Mouse (Mus musculus) T-cell, adult 2 months (primary cell): ENCODE results near the gene Iars2.

Source experiments
- DNase-seq: peaks from one replicate; pipeline ENCODE4 v3.0.0; 2022; ENCODE audit warnings: low spot score

The Iars2 gene

GRCm38 (mm10) chr1:185279288-185279687 lies 49.9 kb downstream of the Iars2 start:
- no peak for DNase-seq

GRCm38 (mm10) chr1:185277022-185277421 lies 52.2 kb downstream of the Iars2 start:
- DNase-seq, result no peak

- DNase-seq, result no peak
These were observed 53.2 kb downstream of the Iars2 start for GRCm38 (mm10) chr1:185275976-185276375.

- DNase-seq, result no peak
These were observed 54.2 kb downstream of the Iars2 start for GRCm38 (mm10) chr1:185274819-185275545.

- DNase-seq, result no peak
These were observed 57.8 kb downstream of the Iars2 start for GRCm38 (mm10) chr1:185271373-185271772.

GRCm38 (mm10) chr1:185270403-185271097 lies 58.6 kb downstream of the Iars2 start:
- no peak for DNase-seq

- DNase-seq, result no peak
These were observed 60.5 kb downstream of the Iars2 start for GRCm38 (mm10) chr1:185268675-185269074.

GRCm38 (mm10) chr1:185262565-185262964 lies 66.6 kb downstream of the Iars2 start:
- no peak for DNase-seq

GRCm38 (mm10) chr1:185256753-185257152 lies 72.4 kb downstream of the Iars2 start:
- DNase-seq, result no peak

- no peak for DNase-seq
These were observed 73.9 kb downstream of the Iars2 start for GRCm38 (mm10) chr1:185255336-185255735.

- DNase-seq, result no peak
These were observed 75.9 kb downstream of the Iars2 start for GRCm38 (mm10) chr1:185253140-185253892.

GRCm38 (mm10) chr1:185252351-185252750 lies 76.8 kb downstream of the Iars2 start:
- DNase-seq, result no peak

GRCm38 (mm10) chr1:185248728-185249127 lies 80.5 kb downstream of the Iars2 start:
- no peak for DNase-seq

GRCm38 (mm10) chr1:185247429-185248085 lies 81.6 kb downstream of the Iars2 start:
- no peak for DNase-seq

- no peak for DNase-seq
These were observed 83.7 kb downstream of the Iars2 start for GRCm38 (mm10) chr1:185245456-185245855.

GRCm38 (mm10) chr1:185243013-185243412 lies 86.2 kb downstream of the Iars2 start:
- DNase-seq, result no peak

- no peak for DNase-seq
These were observed 92.7 kb downstream of the Iars2 start for GRCm38 (mm10) chr1:185236530-185236929.

GRCm38 (mm10) chr1:185235837-185236236 lies 93.4 kb downstream of the Iars2 start:
- no peak for DNase-seq
